Mouse (Mus musculus): ENCODE data around the gene 2310061I04Rik. TPM values are rescaled to one million over a fixed set of nuclear protein-coding genes. Genes with fewer than 3 reads are reported as not detected.
"Not testable (repeated sequence)": the region's sequence is repeated elsewhere in the genome, so short reads cannot be mapped to it uniquely, and the experiment has no call there.

Gene 2310061I04Rik
- total RNA-seq (2018; cell fraction: chromatin; rRNA removed), result 10 to 100 TPM in 22 of 26 experiments, 1 to 10 TPM in 4; 6.9 to 48.6 (median 29.3) TPM
- total RNA-seq (2018; cell fraction: cytosol; rRNA removed), result 10 to 100 TPM; 14.6 to 34.3 (median 27.0) TPM
- 10 to 100 TPM; 11.5 to 67.3 (median 26.9) TPM for total RNA-seq (2018; cell fraction: nucleus; rRNA removed)
- 26.7 to 32.7 TPM (median 27.9 TPM) in 3 replicates for polyA plus RNA-seq (2018)

DNA sequence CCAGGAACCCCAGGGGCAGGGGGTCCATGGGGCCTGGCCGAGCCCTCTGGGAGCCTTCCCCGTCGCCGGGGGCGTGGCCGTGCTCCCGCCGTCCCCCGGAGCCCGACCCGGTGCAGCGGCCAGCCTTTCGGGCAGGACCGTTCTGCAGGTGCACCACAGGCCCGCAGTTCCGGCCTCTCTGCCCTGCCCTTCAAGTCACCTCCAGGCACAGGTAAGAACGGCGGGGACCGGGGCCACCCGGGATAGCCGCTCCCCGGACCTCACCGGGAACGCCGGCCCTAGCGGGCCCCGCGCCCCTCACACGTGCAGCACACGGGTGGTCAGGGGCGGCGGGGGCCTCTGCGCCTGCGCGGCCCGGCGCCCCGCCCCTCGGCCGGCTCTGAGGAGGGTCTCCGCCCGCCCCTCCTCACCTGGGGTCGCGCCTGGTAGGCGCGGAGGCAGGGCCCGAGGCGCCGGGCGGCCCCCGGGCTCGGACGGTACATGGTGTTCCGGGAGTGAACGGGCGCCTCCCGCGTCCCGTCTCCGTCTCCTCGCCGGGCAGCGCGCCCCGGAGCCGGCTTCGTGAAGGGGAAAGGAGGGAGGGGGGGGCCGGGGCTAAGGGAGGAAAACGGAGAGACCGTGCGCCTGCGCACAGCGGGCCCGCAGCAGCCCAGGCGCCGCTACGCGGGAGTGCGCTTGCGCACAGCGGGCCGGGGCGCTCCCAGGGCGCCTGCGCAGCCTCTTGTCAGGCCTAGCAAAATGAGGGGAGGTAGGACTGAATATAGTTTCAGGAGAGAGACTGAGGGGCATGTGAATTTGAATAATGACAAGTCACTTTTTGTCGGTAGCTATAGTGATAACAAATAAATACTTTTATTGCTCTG is at the start of gene 2310061I04Rik:
Gene 2310061I04Rik (minus strand): TSS at position 651 of the 863 bp plus-strand sequence.
- Histone ChIP-seq H3K79me2 (ENCODE audit: inconsistent target) (no peaks in the 10 kb centered on the region), H3K36me3 (ENCODE audit: inconsistent target) (peaks cover 14% of the 10 kb centered on the region), H3K4me3 (ENCODE audit: inconsistent target) (peak within 1 kb of the TSS; percentile 29), H3K27ac (0 out of 2 replicates have a peak within 1 kb of the TSS, but pooled peaks have one; percentile 17)
- WGBS (ENCODE audit: missing documents), result 1% methylated on average over 62 of the region's 86 CpGs

DNA sequence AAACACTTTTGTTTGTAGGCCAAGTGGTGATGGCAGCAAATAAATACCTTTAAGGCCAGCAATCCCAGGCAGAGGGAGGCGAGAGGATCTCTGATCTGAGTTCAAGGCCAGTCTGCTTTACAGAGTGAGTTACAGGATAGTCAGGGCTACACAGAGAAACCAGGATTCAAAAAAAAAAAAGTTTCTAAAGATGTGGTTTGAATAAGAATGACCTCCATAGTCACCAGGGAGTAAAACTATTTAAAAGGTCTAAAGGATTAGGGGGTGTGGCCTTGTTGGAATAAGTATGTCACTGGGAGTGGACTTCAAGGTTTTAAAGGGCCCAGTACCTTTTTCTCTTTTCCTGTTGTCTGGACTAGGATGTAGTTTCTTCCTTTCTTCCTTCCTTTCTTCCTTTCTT is 42.7 kb upstream of the 2310061I04Rik start:
- 91% methylated on average over 1 of the region's 1 CpGs for WGBS (ENCODE audit: missing documents)
- no peaks in the 10 kb centered on the region for H3K36me3 ChIP-seq (ENCODE audit: inconsistent target)
- no peak overlapping the region for H3K4me3 ChIP-seq (ENCODE audit: inconsistent target)
- no peaks in the 10 kb centered on the region for H3K79me2 ChIP-seq (ENCODE audit: inconsistent target)
- no peak overlapping the region for H3K27ac ChIP-seq

DNA sequence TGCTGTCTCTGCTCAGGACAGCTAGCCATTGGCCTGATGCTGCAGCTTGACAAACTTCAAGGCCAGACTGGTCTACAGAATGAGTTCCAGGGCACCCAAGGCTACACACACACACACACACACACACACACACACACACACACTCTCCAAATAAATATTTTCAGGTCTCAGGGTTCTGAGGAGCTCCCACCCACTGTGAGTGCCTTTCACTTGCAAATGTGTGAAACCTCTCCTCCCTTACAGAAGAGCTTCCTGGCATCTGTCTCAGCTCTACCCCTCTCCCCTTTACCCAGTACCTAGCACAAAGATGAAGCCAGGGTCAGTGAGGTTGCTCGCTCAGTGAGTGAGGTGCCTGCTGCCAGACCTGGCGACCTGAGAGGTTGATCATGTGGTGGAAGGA is 41.9 kb upstream of the 2310061I04Rik start:
- Histone ChIP-seq H3K79me2 (ENCODE audit: inconsistent target) (no peaks in the 10 kb centered on the region), H3K36me3 (ENCODE audit: inconsistent target) (no peaks in the 10 kb centered on the region), H3K27ac (no peak overlapping the region), H3K4me3 (ENCODE audit: inconsistent target) (no peak overlapping the region)
- WGBS (ENCODE audit: missing documents), result 94% methylated on average over 2 of the region's 2 CpGs

- Histone ChIP-seq H3K79me2 (ENCODE audit: inconsistent target) (no peaks in the 10 kb centered on the region), H3K4me3 (ENCODE audit: inconsistent target) (no peak overlapping the region), H3K27ac (no peak overlapping the region), H3K36me3 (ENCODE audit: inconsistent target) (no peaks in the 10 kb centered on the region)
- 39% methylated on average over 1 of the region's 2 CpGs for WGBS (ENCODE audit: missing documents)
Measured at GRCm38 (mm10) chr17:35937700-35938348, 40.6 kb upstream of the 2310061I04Rik start.

DNA sequence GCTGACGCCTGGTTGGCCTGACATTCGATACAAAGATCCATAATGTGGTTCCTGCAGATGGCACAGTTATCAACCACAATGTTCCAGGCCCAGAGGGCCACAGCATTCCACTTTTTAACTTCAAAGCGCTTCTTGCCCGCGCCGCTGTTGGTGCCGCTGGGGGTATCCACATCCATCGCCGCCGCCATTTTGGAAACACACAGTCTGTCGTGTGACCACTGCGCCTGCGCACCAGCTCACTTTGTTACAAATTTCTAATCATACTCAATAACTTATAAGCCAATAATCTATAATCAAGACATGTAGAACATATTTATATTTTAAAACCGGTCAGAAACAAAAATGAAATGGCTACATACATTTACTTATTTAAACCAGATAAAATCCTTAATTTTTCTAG is 38.5 kb upstream of the 2310061I04Rik start:
- H3K36me3 ChIP-seq (ENCODE audit: inconsistent target); H3K79me2 ChIP-seq (ENCODE audit: inconsistent target); H3K4me3 ChIP-seq (ENCODE audit: inconsistent target); H3K27ac ChIP-seq: not testable (repeated sequence)
- 86% methylated on average over 14 of the region's 14 CpGs for WGBS (ENCODE audit: missing documents)

DNA sequence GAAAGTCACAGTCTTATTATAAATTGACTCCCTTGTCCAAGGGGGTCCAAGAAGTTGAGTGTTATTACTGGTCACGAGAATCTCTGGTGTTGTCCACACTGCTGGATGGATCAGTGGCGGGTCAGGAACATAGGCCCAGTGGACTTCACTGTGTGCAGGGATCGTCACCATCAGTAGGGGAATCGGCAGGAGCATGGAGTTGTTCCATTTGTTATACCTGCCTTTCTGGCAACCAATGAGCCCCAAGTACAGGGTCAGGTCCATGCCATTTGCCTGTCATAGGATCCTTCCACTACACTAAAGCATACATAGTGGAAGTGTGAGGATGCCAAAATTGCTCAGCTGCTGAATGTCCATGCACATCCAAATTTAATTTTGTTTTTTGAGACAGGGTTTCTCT is 35.4 kb upstream of the 2310061I04Rik start:
- H3K27ac ChIP-seq, result no peak overlapping the region
- H3K4me3 ChIP-seq (ENCODE audit: inconsistent target), result no peak overlapping the region
- no peaks in the 10 kb centered on the region for H3K79me2 ChIP-seq (ENCODE audit: inconsistent target)
- peaks cover 32% of the 10 kb centered on the region for H3K36me3 ChIP-seq (ENCODE audit: inconsistent target)
- 92% methylated on average over 4 of the region's 4 CpGs for WGBS (ENCODE audit: missing documents)

- Histone ChIP-seq H3K79me2 (ENCODE audit: inconsistent target) (no peaks in the 10 kb centered on the region), H3K36me3 (ENCODE audit: inconsistent target) (peaks cover 45% of the 10 kb centered on the region), H3K27ac (no peak overlapping the region), H3K4me3 (ENCODE audit: inconsistent target) (no peak overlapping the region)
- WGBS (ENCODE audit: missing documents), result 94% methylated on average over 7 of the region's 12 CpGs
Measured at GRCm38 (mm10) chr17:35930627-35931026, 33.4 kb upstream of the 2310061I04Rik start.

- H3K36me3 ChIP-seq (ENCODE audit: inconsistent target), result peaks cover 56% of the 10 kb centered on the region
- no peak overlapping the region for H3K27ac ChIP-seq
- no peaks in the 10 kb centered on the region for H3K79me2 ChIP-seq (ENCODE audit: inconsistent target)
- 100% methylated on average over 1 of the region's 2 CpGs for WGBS (ENCODE audit: missing documents)
- H3K4me3 ChIP-seq (ENCODE audit: inconsistent target), result no peak overlapping the region
Measured at GRCm38 (mm10) chr17:35929534-35929933, 32.3 kb upstream of the 2310061I04Rik start.

- no peak overlapping the region for H3K27ac ChIP-seq
- WGBS (ENCODE audit: missing documents), result 100% methylated on average over 1 of the region's 1 CpGs
- H3K4me3 ChIP-seq (ENCODE audit: inconsistent target), result no peak overlapping the region
- H3K36me3 ChIP-seq (ENCODE audit: inconsistent target), result peaks cover 75% of the 10 kb centered on the region
- H3K79me2 ChIP-seq (ENCODE audit: inconsistent target), result no peaks in the 10 kb centered on the region; the same call in 1 of the 2 replicates
Measured at GRCm38 (mm10) chr17:35927471-35927870, 30.2 kb upstream of the 2310061I04Rik start.

DNA sequence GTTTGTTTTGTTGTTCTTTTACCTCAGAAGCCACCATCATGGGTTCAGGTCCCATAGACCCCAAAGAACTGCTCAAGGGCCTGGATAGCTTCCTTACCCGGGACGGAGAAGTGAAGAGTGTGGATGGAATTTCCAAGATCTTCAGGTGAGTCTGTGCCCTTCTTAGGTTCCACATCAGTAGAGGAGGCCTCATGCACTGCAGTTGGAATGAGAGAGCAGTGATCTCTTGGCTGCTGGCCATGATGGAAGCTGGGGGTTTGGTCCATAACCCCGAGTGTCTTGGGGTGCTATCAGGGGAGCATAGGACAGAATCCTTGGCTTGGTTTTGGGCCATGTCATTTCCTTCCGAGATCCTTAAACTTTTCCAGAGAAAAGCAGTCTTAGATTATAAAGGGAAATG is 26.1 kb upstream of the 2310061I04Rik start:
- Histone ChIP-seq H3K36me3 (ENCODE audit: inconsistent target) (peaks cover 49% of the 10 kb centered on the region), H3K79me2 (ENCODE audit: inconsistent target) (peaks cover 20% of the 10 kb centered on the region), H3K4me3 (ENCODE audit: inconsistent target) (no peak overlapping the region), H3K27ac (no peak overlapping the region)
- WGBS (ENCODE audit: missing documents), result 92% methylated on average over 4 of the region's 4 CpGs

DNA sequence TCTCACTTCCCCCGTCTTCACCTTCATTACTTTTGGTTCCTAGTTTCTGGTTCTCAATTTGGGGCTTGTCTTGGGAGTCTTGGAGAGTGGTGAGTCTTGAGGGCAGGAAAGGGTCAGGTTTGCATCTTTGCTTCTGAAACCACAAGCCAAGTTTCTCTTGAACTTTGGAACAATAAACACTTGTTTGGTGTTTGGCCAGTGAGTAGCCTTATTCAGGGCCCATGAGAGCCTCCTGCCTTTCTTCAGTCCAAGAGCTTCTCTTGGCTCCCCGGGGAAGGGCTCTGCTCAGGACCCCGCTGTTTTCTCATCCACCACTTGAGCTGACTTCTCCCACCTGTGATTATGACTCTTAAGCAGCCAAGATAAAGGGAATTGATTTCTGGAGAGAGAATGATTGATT is 25.3 kb upstream of the 2310061I04Rik start:
- no peak overlapping the region for H3K27ac ChIP-seq
- WGBS (ENCODE audit: missing documents), result 75% methylated on average over 3 of the region's 3 CpGs
- H3K79me2 ChIP-seq (ENCODE audit: inconsistent target), result peaks cover 27% of the 10 kb centered on the region
- no peak overlapping the region for H3K4me3 ChIP-seq (ENCODE audit: inconsistent target)
- peaks cover 42% of the 10 kb centered on the region for H3K36me3 ChIP-seq (ENCODE audit: inconsistent target)

GRCm38 (mm10) chr17:35921710-35922109 is 24.5 kb upstream of the 2310061I04Rik start:
- no peak overlapping the region for H3K27ac ChIP-seq
- H3K36me3 ChIP-seq (ENCODE audit: inconsistent target), result peaks cover 39% of the 10 kb centered on the region
- WGBS (ENCODE audit: missing documents), result 92% methylated on average over 4 of the region's 4 CpGs
- no peak overlapping the region for H3K4me3 ChIP-seq (ENCODE audit: inconsistent target)
- H3K79me2 ChIP-seq (ENCODE audit: inconsistent target), result peaks cover 35% of the 10 kb centered on the region

DNA sequence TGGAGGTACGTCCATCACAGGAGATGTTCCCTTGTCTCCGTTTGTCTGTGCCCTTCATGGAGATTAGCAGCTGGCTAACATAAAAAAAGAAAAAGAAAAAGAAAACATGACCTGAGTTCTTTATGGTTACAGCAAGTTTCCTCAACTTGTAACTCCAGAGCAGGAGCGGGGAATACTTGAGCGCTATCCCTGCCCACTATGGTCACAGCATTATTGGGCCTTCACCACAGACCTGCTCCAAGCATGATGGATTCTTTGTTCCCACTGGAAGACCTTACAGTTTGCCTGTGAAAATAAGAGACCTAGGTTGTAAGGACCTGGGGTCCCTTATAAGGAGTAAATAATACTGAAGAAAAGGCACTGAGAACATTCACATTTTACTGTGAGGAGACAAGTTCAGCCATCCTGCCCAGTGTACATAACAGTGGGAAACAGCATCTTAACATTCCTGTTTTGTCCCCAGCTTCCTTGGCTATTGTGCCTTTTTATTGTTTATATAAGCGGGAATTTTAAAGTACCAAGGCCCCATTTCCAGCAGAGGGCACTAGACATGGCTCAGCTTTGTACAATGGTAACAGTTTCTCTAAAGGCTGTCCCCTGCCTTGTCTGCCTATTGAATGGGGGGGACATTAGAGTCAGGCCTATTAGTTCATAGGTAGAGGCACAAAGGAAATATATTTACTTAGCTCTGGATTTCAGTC is 23.8 kb upstream of the 2310061I04Rik start:
- Histone ChIP-seq H3K79me2 (ENCODE audit: inconsistent target) (peaks cover 36% of the 10 kb centered on the region), H3K4me3 (ENCODE audit: inconsistent target) (no peak overlapping the region), H3K27ac (0 out of 2 replicates have a peak overlapping the region, but pooled peaks have one; percentile 98), H3K36me3 (ENCODE audit: inconsistent target) (peaks cover 32% of the 10 kb centered on the region)
- WGBS (ENCODE audit: missing documents), result 86% methylated on average over 5 of the region's 5 CpGs

GRCm38 (mm10) chr17:35920384-35920783 is 23.2 kb upstream of the 2310061I04Rik start:
- Histone ChIP-seq H3K27ac (peak overlapping the region; percentile 98), H3K4me3 (ENCODE audit: inconsistent target) (no peak overlapping the region), H3K36me3 (ENCODE audit: inconsistent target) (peaks cover 27% of the 10 kb centered on the region), H3K79me2 (ENCODE audit: inconsistent target) (peaks cover 42% of the 10 kb centered on the region)
- WGBS (ENCODE audit: missing documents), result 50% methylated on average over 1 of the region's 1 CpGs
